Mouse (Mus musculus) midbrain, embryonic 11.5 days (tissue): ENCODE measurements at regions not wholly inside any gene's neighbourhood (a gene's known extent, or its start where the extent isn't known, plus 50 kb on each side); places are given as distances from the start of the nearest gene placed in this dataset.

Experiments
- ATAC-seq: fragments of 200-750 bp; cut with Nextera tagmentation; 2 replicates; pipeline ENCODE4 v1.8.0; 2017; ENCODE audit warnings: moderate TSS enrichment, moderate library complexity; ENCODE audit not compliant: low FRiP score
- DNase-seq: peaks from one replicate; pipeline ENCODE4 v3.0.0; 2015; ENCODE audit warnings: low spot score; ENCODE audit errors: missing footprints
- H3K27ac ChIP-seq: fragments of 300-500 bp; sonication (generic); 2 replicates; pipeline ENCODE4 v1.5.1; 2014; ENCODE audit warnings: low read depth, low read length
- H3K27me3 ChIP-seq: fragments of 300-500 bp; sonication (generic); 2 replicates; pipeline ENCODE4 v1.6.1; 2014; ENCODE audit warnings: mild to moderate bottlenecking, low read length, moderate library complexity, mixed read lengths; ENCODE audit not compliant: control insufficient read depth, insufficient read depth
- H3K36me3 ChIP-seq: fragments of 300-500 bp; sonication (generic); 2 replicates; pipeline ENCODE4 v1.6.1; 2014; ENCODE audit warnings: mild to moderate bottlenecking, low read length, moderate library complexity, mixed read lengths; ENCODE audit not compliant: control insufficient read depth, insufficient read depth
- H3K4me1 ChIP-seq: fragments of 300-500 bp; sonication (generic); 2 replicates; pipeline ENCODE4 v1.6.1; 2014; ENCODE audit warnings: low read length; ENCODE audit not compliant: control insufficient read depth, insufficient read depth
- H3K4me2 ChIP-seq: fragments of 300-500 bp; sonication (generic); 2 replicates; pipeline ENCODE4 v1.6.1; 2014; ENCODE audit warnings: mild to moderate bottlenecking, moderate library complexity
- H3K4me3 ChIP-seq: fragments of 300-500 bp; sonication (generic); 2 replicates; pipeline ENCODE4 v1.5.1; 2014; ENCODE audit warnings: low read depth, low read length
- H3K9ac ChIP-seq: fragments of 300-500 bp; sonication (generic); 2 replicates; pipeline ENCODE4 v1.6.1; 2014; ENCODE audit warnings: low read length
- H3K9me3 ChIP-seq: fragments of 300-500 bp; sonication (generic); 2 replicates; pipeline ENCODE4 v1.6.1; 2016; ENCODE audit warnings: low read length; ENCODE audit not compliant: control insufficient read depth
- WGBS: fragments of 180-500 bp; shearing (Covaris S2); extraction: QIAGEN DNeasy Blood & Tissue Kit; methylation state at CpG from one replicate; pipeline ENCODE4 v1.1.7; 2014; 5-methylcytosine and 5-hydroxymethylcytosine counted together

GRCm38 (mm10) chr9:59095626-59096025 lies 59.4 kb upstream of the Neo1 start:
- H3K36me3 ChIP-seq, result no peaks in the 10 kb centered on the region
- no peaks in the 10 kb centered on the region for H3K4me1 ChIP-seq
- no peak overlapping the region for H3K27ac ChIP-seq
- no peak overlapping the region for H3K9ac ChIP-seq
- ATAC-seq, result no peak
- no peaks in the 10 kb centered on the region for H3K27me3 ChIP-seq
- 83% methylated on average over 7 of the region's 7 CpGs for WGBS
- no peaks in the 10 kb centered on the region for H3K9me3 ChIP-seq
- H3K4me2 ChIP-seq, result no peak overlapping the region
- DNase-seq, result no peak
- no peak overlapping the region for H3K4me3 ChIP-seq

- Histone ChIP-seq H3K9ac (no peak overlapping the region), H3K27me3 (no peaks in the 10 kb centered on the region), H3K4me2 (no peak overlapping the region), H3K9me3 (no peaks in the 10 kb centered on the region), H3K4me3 (no peak overlapping the region), H3K4me1 (no peaks in the 10 kb centered on the region), H3K36me3 (no peaks in the 10 kb centered on the region), H3K27ac (no peak overlapping the region)
- ATAC-seq (no peak), DNase-seq (no peak)
- WGBS, result 89% methylated on average over 4 of the region's 4 CpGs
Measured at GRCm38 (mm10) chr9:59094106-59094505, 57.9 kb upstream of the Neo1 start.

GRCm38 (mm10) chr9:59091179-59091578 lies 54.9 kb upstream of the Neo1 start:
- H3K9ac ChIP-seq, result no peak overlapping the region
- no peak overlapping the region for H3K27ac ChIP-seq
- no peaks in the 10 kb centered on the region for H3K27me3 ChIP-seq
- no peak overlapping the region for H3K4me2 ChIP-seq
- H3K4me3 ChIP-seq, result no peak overlapping the region
- H3K36me3 ChIP-seq, result no peaks in the 10 kb centered on the region
- no peaks in the 10 kb centered on the region for H3K4me1 ChIP-seq
- no peaks in the 10 kb centered on the region for H3K9me3 ChIP-seq
- 94% methylated on average over 3 of the region's 3 CpGs for WGBS
- ATAC-seq (no peak), DNase-seq (no peak)

DNA sequence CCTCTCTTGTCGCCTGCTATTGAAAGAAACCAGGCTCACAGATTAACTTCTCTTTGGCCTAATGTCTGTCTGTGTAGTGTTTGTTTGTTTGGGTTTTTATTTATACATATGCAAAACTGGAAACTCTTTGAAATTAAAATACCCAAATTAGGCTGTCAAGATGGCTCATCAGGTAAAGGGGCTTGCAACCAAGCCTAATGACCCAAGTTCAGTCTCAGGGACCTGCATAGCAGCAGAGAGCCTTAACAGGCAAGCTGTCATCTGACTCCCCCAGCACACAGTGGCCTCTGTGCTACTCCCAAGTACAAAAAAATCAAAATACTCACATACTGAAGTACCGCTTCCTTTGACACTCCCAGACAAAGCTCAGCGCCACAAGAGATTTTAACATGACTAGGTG lies 51.5 kb upstream of the Neo1 start:
- Histone ChIP-seq H3K4me1 (no peaks in the 10 kb centered on the region), H3K36me3 (no peaks in the 10 kb centered on the region), H3K27ac (no peak overlapping the region), H3K27me3 (no peaks in the 10 kb centered on the region), H3K9me3 (no peaks in the 10 kb centered on the region), H3K4me3 (no peak overlapping the region), H3K4me2 (no peak overlapping the region), H3K9ac (no peak overlapping the region)
- DNase-seq (no peak), ATAC-seq (no peak)
- WGBS, result 84% methylated on average over 3 of the region's 3 CpGs

GRCm38 (mm10) chr9:59087112-59087511 lies 50.9 kb upstream of the Neo1 start:
- DNase-seq (no peak), ATAC-seq (no peak)
- no peaks in the 10 kb centered on the region for H3K27me3 ChIP-seq
- H3K4me2 ChIP-seq, result no peak overlapping the region
- WGBS, result 79% methylated on average over 9 of the region's 9 CpGs
- H3K4me1 ChIP-seq, result no peaks in the 10 kb centered on the region
- no peak overlapping the region for H3K9ac ChIP-seq
- H3K36me3 ChIP-seq, result no peaks in the 10 kb centered on the region
- no peaks in the 10 kb centered on the region for H3K9me3 ChIP-seq
- H3K27ac ChIP-seq, result no peak overlapping the region
- no peak overlapping the region for H3K4me3 ChIP-seq

- Histone ChIP-seq H3K36me3 (no peaks in the 10 kb centered on the region), H3K4me2 (no peak overlapping the region), H3K4me1 (no peaks in the 10 kb centered on the region), H3K9ac (no peak overlapping the region), H3K9me3 (no peaks in the 10 kb centered on the region), H3K27ac (no peak overlapping the region), H3K4me3 (no peak overlapping the region), H3K27me3 (no peaks in the 10 kb centered on the region)
- WGBS, result 91% methylated on average over 10 of the region's 10 CpGs
- ATAC-seq (no peak), DNase-seq (no peak)
Measured at GRCm38 (mm10) chr9:59086556-59087102, 50.4 kb upstream of the Neo1 start.
